Mouse (Mus musculus): ENCODE measurements around the gene Btbd35f19. TPM values are rescaled to one million over a fixed set of nuclear protein-coding genes. Genes with fewer than 3 reads are reported as not detected.
"Not testable (repeated sequence)": the region's sequence is repeated elsewhere in the genome, so short reads cannot be mapped to it uniquely, and the experiment has no call there.

Btbd35f19 gene
- polyA plus RNA-seq (2012), result not detected in 2 replicates

GRCm38 (mm10) chrX:31383818-31384217 lies at the start of gene Btbd35f19:
Gene Btbd35f19, minus strand, starts transcription at chrX:31383918.
- not testable (repeated sequence) for TF ChIP-seq GATA1 (IDR thresholded peaks at IDR 0.05; ENCODE audit: low read length)

- not testable (repeated sequence) for TF ChIP-seq GATA1 (IDR thresholded peaks at IDR 0.05; ENCODE audit: low read length)
Measured at GRCm38 (mm10) chrX:31336154-31336553, 47.6 kb downstream of the Btbd35f19 start, which contains the start of gene Btbd35f26. Gene Btbd35f26, plus strand, starts transcription at chrX:31336454.

Other genes starting within 250 kb of the Btbd35f19 start
- not detected in 2 replicates for gene Spin2f, start 130.0 kb downstream of the Btbd35f19 start, polyA plus RNA-seq (2012)
- not detected in 2 replicates for gene Btbd35f26, start 47.5 kb downstream of the Btbd35f19 start, polyA plus RNA-seq (2012)
- gene Gm21883, start 190.4 kb upstream of the Btbd35f19 start, polyA plus RNA-seq (2012), result not detected in 2 replicates
- not detected in 2 replicates for gene Spin2e, start 235.0 kb upstream of the Btbd35f19 start, polyA plus RNA-seq (2012)